Mouse (Mus musculus) intestine, embryonic 15.5 days (tissue): ENCODE data around the gene Sbf2. TPM values are rescaled to one million over a fixed set of nuclear protein-coding genes. Genes with fewer than 3 reads are reported as not detected.
A peak's percentile ranks its signal among the peaks of the same experiment; 100 is the strongest.

Experiments used
- ATAC-seq: fragments of 200-750 bp; cut with Nextera tagmentation; 2 replicates; pipeline ENCODE4 v1.8.0; 2017; ENCODE audit warnings: moderate TSS enrichment, moderate library complexity
- H3K27ac ChIP-seq: fragments of 300-500 bp; sonication (generic); 2 replicates; pipeline ENCODE4 v1.5.1; 2015; ENCODE audit warnings: mild to moderate bottlenecking, inconsistent platforms
- H3K27me3 ChIP-seq: fragments of 300-500 bp; sonication (generic); replicated peaks from 2 replicates; pipeline ENCODE4 v1.6.1; 2015; ENCODE audit warnings: inconsistent platforms
- H3K36me3 ChIP-seq: fragments of 300-500 bp; sonication (generic); 2 replicates; pipeline ENCODE4 v1.6.1; 2015; ENCODE audit warnings: inconsistent platforms
- H3K4me1 ChIP-seq: fragments of 300-500 bp; sonication (generic); replicated peaks from 2 replicates; pipeline ENCODE4 v1.6.1; 2015; ENCODE audit warnings: inconsistent platforms
- H3K4me2 ChIP-seq: fragments of 300-500 bp; sonication (generic); replicated peaks from 2 replicates; pipeline ENCODE4 v1.6.1; 2015; ENCODE audit warnings: mild to moderate bottlenecking, inconsistent platforms
- H3K4me3 ChIP-seq: fragments of 300-500 bp; sonication (generic); replicated peaks from 2 replicates; pipeline ENCODE4 v1.5.1; 2015; ENCODE audit warnings: inconsistent platforms
- H3K9ac ChIP-seq: fragments of 300-500 bp; sonication (generic); 2 replicates; pipeline ENCODE4 v1.6.1; 2015; ENCODE audit warnings: inconsistent platforms
- H3K9me3 ChIP-seq: fragments of 300-500 bp; sonication (generic); 2 replicates; pipeline ENCODE4 v1.6.1; 2016; ENCODE audit warnings: inconsistent platforms
- WGBS: fragments of 180-500 bp; shearing (Covaris S2); methylation state at CpG from one replicate; pipeline ENCODE4 v1.1.7; 2015; 5-methylcytosine and 5-hydroxymethylcytosine counted together
- polyA plus RNA-seq: library from polyadenylated mRNA; unstranded; fragments of >200 nt; fragmentation: Nextera tagmentation; extraction: Ambion mirVana; gene quantifications from 2 replicates; pipeline ENCODE4 v1.2.1, GENCODE M21; 2015

Gene Sbf2
- polyA plus RNA-seq, 1 experiment from 2014 or later = 33.7 TPM

GRCm38 (mm10) chr7:110309246-110309645 lies 305.5 kb downstream of the Sbf2 start:
- Histone ChIP-seq H3K9ac (no peak overlapping the region), H3K4me3 (no peak overlapping the region), H3K9me3 (no peaks in the 10 kb centered on the region), H3K27ac (no peak overlapping the region), H3K4me1 (no peaks in the 10 kb centered on the region), H3K4me2 (no peak overlapping the region), H3K36me3 (peaks cover 16% of the 10 kb centered on the region; the same call in 1 of the 2 replicates), H3K27me3 (no peaks in the 10 kb centered on the region)
- 92% methylated on average over 8 of the region's 8 CpGs for WGBS
- ATAC-seq = no peak

GRCm38 (mm10) chr7:110307741-110308140 lies 307.0 kb downstream of the Sbf2 start:
- Histone ChIP-seq H3K9ac (no peak overlapping the region), H3K9me3 (no peaks in the 10 kb centered on the region), H3K27ac (no peak overlapping the region), H3K4me3 (no peak overlapping the region), H3K36me3 (peaks cover 6% of the 10 kb centered on the region; the same call in 1 of the 2 replicates), H3K4me1 (no peaks in the 10 kb centered on the region), H3K27me3 (no peaks in the 10 kb centered on the region), H3K4me2 (no peak overlapping the region)
- ATAC-seq = no peak
- 88% methylated on average over 11 of the region's 11 CpGs for WGBS

GRCm38 (mm10) chr7:110306281-110306680 lies 308.4 kb downstream of the Sbf2 start:
- Histone ChIP-seq H3K4me2 (no peak overlapping the region), H3K9me3 (no peaks in the 10 kb centered on the region), H3K27me3 (no peaks in the 10 kb centered on the region), H3K36me3 (peaks cover 6% of the 10 kb centered on the region; the same call in 1 of the 2 replicates), H3K9ac (no peak overlapping the region), H3K4me1 (no peaks in the 10 kb centered on the region), H3K27ac (no peak overlapping the region), H3K4me3 (no peak overlapping the region)
- WGBS = 64% methylated on average over 5 of the region's 5 CpGs
- no peak for ATAC-seq

- peaks cover 6% of the 10 kb centered on the region; the same call in 1 of the 2 replicates for H3K36me3 ChIP-seq
- H3K4me1 ChIP-seq = no peaks in the 10 kb centered on the region
- no peak overlapping the region for H3K4me2 ChIP-seq
- H3K27me3 ChIP-seq = no peaks in the 10 kb centered on the region
- H3K9me3 ChIP-seq = no peaks in the 10 kb centered on the region
- H3K4me3 ChIP-seq = no peak overlapping the region
- ATAC-seq = no peak
- H3K9ac ChIP-seq = no peak overlapping the region
- no peak overlapping the region for H3K27ac ChIP-seq
- WGBS = 90% methylated on average over 4 of the region's 4 CpGs
These were observed 309.2 kb downstream of the Sbf2 start for GRCm38 (mm10) chr7:110305486-110305885.

- H3K4me1 ChIP-seq = peaks cover 7% of the 10 kb centered on the region; the same call in 1 of the 2 replicates
- 61% methylated on average over 6 of the region's 6 CpGs for WGBS
- no peaks in the 10 kb centered on the region for H3K9me3 ChIP-seq
- no peaks in the 10 kb centered on the region for H3K27me3 ChIP-seq
- no peak for ATAC-seq
- H3K4me3 ChIP-seq = no peak overlapping the region
- no peaks in the 10 kb centered on the region for H3K36me3 ChIP-seq
- no peak overlapping the region for H3K27ac ChIP-seq
- H3K4me2 ChIP-seq = no peak overlapping the region
- no peak overlapping the region for H3K9ac ChIP-seq
These were observed 311.8 kb downstream of the Sbf2 start for GRCm38 (mm10) chr7:110302886-110303285.

- H3K4me2 ChIP-seq = no peak overlapping the region
- no peaks in the 10 kb centered on the region for H3K9me3 ChIP-seq
- H3K4me3 ChIP-seq = no peak overlapping the region
- H3K36me3 ChIP-seq = no peaks in the 10 kb centered on the region
- WGBS = 84% methylated on average over 17 of the region's 17 CpGs
- peaks cover 22% of the 10 kb centered on the region for H3K4me1 ChIP-seq
- peak; percentile 57 for ATAC-seq
- H3K9ac ChIP-seq = no peak overlapping the region
- no peak overlapping the region for H3K27ac ChIP-seq
- H3K27me3 ChIP-seq = no peaks in the 10 kb centered on the region
These were observed 315.8 kb downstream of the Sbf2 start for GRCm38 (mm10) chr7:110298739-110299410.

GRCm38 (mm10) chr7:110298090-110298489 lies 316.6 kb downstream of the Sbf2 start:
- no peaks in the 10 kb centered on the region for H3K27me3 ChIP-seq
- H3K9ac ChIP-seq = no peak overlapping the region
- peak overlapping the region; percentile 88 for H3K27ac ChIP-seq
- no peaks in the 10 kb centered on the region for H3K36me3 ChIP-seq
- 82% methylated on average over 7 of the region's 7 CpGs for WGBS
- H3K4me3 ChIP-seq = no peak overlapping the region
- peaks cover 22% of the 10 kb centered on the region for H3K4me1 ChIP-seq
- no peak for ATAC-seq
- H3K4me2 ChIP-seq = no peak overlapping the region
- H3K9me3 ChIP-seq = no peaks in the 10 kb centered on the region

GRCm38 (mm10) chr7:110297611-110298010 lies 317.1 kb downstream of the Sbf2 start:
- Histone ChIP-seq H3K36me3 (no peaks in the 10 kb centered on the region), H3K9ac (0 out of 2 replicates have a peak overlapping the region, but pooled peaks have one; percentile 11), H3K4me2 (peak overlapping the region; percentile 17; the same call in 1 of the 2 replicates), H3K4me1 (peaks cover 22% of the 10 kb centered on the region), H3K27ac (peak overlapping the region; percentile 88), H3K9me3 (no peaks in the 10 kb centered on the region), H3K4me3 (no peak overlapping the region), H3K27me3 (no peaks in the 10 kb centered on the region)
- 47% methylated on average over 4 of the region's 4 CpGs for WGBS
- 0 out of 2 replicates have a peak, but pooled peaks have one; percentile 2 for ATAC-seq

- Histone ChIP-seq H3K4me3 (no peak overlapping the region), H3K36me3 (no peaks in the 10 kb centered on the region), H3K9me3 (no peaks in the 10 kb centered on the region), H3K27me3 (no peaks in the 10 kb centered on the region), H3K4me2 (peak overlapping the region; percentile 17; the same call in 1 of the 2 replicates), H3K27ac (peak overlapping the region; percentile 88), H3K4me1 (peaks cover 22% of the 10 kb centered on the region), H3K9ac (0 out of 2 replicates have a peak overlapping the region, but pooled peaks have one; percentile 11)
- peak; percentile 78 for ATAC-seq
- WGBS = 28% methylated on average over 17 of the region's 17 CpGs
These were observed 317.7 kb downstream of the Sbf2 start for GRCm38 (mm10) chr7:110296889-110297603.

GRCm38 (mm10) chr7:110289647-110290046 lies 325.1 kb downstream of the Sbf2 start:
- Histone ChIP-seq H3K4me2 (no peak overlapping the region), H3K4me1 (peaks cover 16% of the 10 kb centered on the region), H3K9ac (no peak overlapping the region), H3K4me3 (no peak overlapping the region), H3K9me3 (no peaks in the 10 kb centered on the region), H3K27me3 (no peaks in the 10 kb centered on the region), H3K27ac (no peak overlapping the region), H3K36me3 (no peaks in the 10 kb centered on the region)
- ATAC-seq = no peak
- 79% methylated on average over 4 of the region's 4 CpGs for WGBS

GRCm38 (mm10) chr7:110288731-110289191 lies 326.0 kb downstream of the Sbf2 start:
- H3K27ac ChIP-seq = peak overlapping the region; percentile 51; the same call in 1 of the 2 replicates
- H3K27me3 ChIP-seq = no peaks in the 10 kb centered on the region
- no peak overlapping the region for H3K4me3 ChIP-seq
- no peak overlapping the region for H3K4me2 ChIP-seq
- peaks cover 16% of the 10 kb centered on the region for H3K4me1 ChIP-seq
- ATAC-seq = peak; percentile 69
- no peaks in the 10 kb centered on the region for H3K9me3 ChIP-seq
- no peak overlapping the region for H3K9ac ChIP-seq
- 77% methylated on average over 6 of the region's 6 CpGs for WGBS
- H3K36me3 ChIP-seq = no peaks in the 10 kb centered on the region

GRCm38 (mm10) chr7:110288191-110288604 lies 326.5 kb downstream of the Sbf2 start:
- Histone ChIP-seq H3K36me3 (no peaks in the 10 kb centered on the region), H3K27me3 (no peaks in the 10 kb centered on the region), H3K27ac (0 out of 2 replicates have a peak overlapping the region, but pooled peaks have one; percentile 17), H3K9me3 (no peaks in the 10 kb centered on the region), H3K4me1 (peaks cover 16% of the 10 kb centered on the region), H3K4me3 (no peak overlapping the region), H3K4me2 (no peak overlapping the region), H3K9ac (no peak overlapping the region)
- ATAC-seq = peak; percentile 31; the same call in 1 of the 2 replicates
- 78% methylated on average over 4 of the region's 4 CpGs for WGBS
